In the genomic region with DNA sequence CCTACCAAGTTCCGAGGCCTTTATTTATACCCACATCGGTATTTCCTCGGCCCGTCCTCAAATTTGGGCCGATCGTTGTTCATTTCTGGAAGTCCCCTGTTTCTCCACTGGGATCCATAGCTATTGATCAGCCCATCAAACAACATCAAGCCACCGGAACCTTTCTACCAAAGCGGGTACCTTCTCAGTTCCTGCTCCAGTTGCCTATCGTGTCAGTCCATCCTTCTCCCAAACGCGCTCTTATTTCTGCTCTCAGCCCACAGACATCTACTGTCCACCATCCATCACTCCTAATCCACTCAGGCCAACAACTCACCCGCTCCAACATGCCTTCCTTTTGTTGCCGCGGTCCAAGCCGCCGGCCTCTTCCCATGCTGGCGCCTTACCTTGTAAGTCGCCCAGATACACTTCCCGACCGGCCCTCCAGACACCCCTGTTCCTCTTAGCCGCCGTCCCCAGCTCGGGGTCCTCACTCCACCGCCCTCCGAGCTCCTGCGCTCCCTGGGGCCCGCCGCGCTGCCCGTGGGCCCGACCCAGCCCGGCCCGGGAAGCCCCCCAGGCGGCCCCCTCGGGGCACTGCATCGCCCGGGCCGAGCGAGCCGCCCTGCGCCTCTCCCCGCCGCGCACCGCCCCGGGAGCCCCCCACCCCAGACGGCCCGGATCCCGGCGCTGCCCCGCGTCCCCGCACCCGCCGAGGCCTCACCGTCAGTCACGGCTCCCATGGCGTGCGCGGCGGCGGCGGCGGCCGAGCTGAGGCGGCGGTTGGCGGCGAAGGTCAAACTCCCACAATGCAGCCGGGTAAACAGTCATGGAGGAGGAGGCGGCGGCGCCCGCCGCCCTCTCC, we compare ENCODE assay signal across 8 mouse cellular contexts. TPM values are rescaled to one million over a fixed set of nuclear protein-coding genes. Genes with fewer than 3 reads are reported as not detected.
DNase-seq lines count a peak whose midpoint lies in the region; ATAC-seq and TF ChIP-seq lines count a peak whose summit lies in the region.

No protein-coding gene starts in this region.

- peak overlapping the region; percentile 98 for H3K9ac ChIP-seq in heart, embryonic 13.5 days
- H3K9ac ChIP-seq in kidney, postnatal 0 days (ENCODE audit: low read depth, low read length): peak overlapping the region; percentile 97
- peak overlapping the region; percentile 94 for H3K9ac ChIP-seq in liver, embryonic 15.5 days
- H3K9ac ChIP-seq in neural tube, embryonic 11.5 days (ENCODE audit: low read length): peak overlapping the region; percentile 99
- peak overlapping the region; percentile 98 for H3K9ac ChIP-seq in stomach, postnatal 0 days (ENCODE audit: low read length)

- TF ChIP-seq POLR2A in bone marrow macrophage, adult 2 months (IDR thresholded peaks at IDR 0.05; ENCODE audit: borderline replicate concordance, low read depth, low read length): no peak

- under 1% methylated on average over 53 of the region's 75 CpGs for WGBS in heart, embryonic 13.5 days
- WGBS in kidney, postnatal 0 days: under 1% methylated on average over 57 of the region's 75 CpGs
- under 1% methylated on average over 62 of the region's 75 CpGs for WGBS in liver, embryonic 15.5 days (ENCODE audit: insufficient replicate concordance)
- WGBS in neural tube, embryonic 11.5 days: under 1% methylated on average over 41 of the region's 75 CpGs
- under 1% methylated on average over 54 of the region's 75 CpGs for WGBS in stomach, postnatal 0 days

- DNase-seq in kidney, postnatal 0 days (ENCODE audit: low spot score): peak; percentile 78
- DNase-seq in neural tube, embryonic 11.5 days (ENCODE audit: low spot score): peak; percentile 75
- DNase-seq in stomach, postnatal 0 days (ENCODE audit: low spot score): peak; percentile 81

- peaks cover 16% of the 10 kb centered on the region for H3K4me1 ChIP-seq in bone marrow macrophage, adult 2 months (ENCODE audit: control insufficient read depth, insufficient read depth, low read length)
- H3K4me1 ChIP-seq in erythroblast, embryonic 14.5 days (ENCODE audit: control insufficient read depth): peaks cover 34% of the 10 kb centered on the region
- peaks cover 25% of the 10 kb centered on the region for H3K4me1 ChIP-seq in heart, embryonic 13.5 days
- no peaks in the 10 kb centered on the region; the same call in 1 of the 2 replicates for H3K4me1 ChIP-seq in kidney, postnatal 0 days (replicated peaks; ENCODE audit: insufficient read depth, low read length)
- peaks cover 40% of the 10 kb centered on the region for H3K4me1 ChIP-seq in liver, embryonic 15.5 days (replicated peaks)
- H3K4me1 ChIP-seq in neural tube, embryonic 11.5 days (ENCODE audit: control insufficient read depth, insufficient read depth, low read length): peaks cover 4% of the 10 kb centered on the region
- no peaks in the 10 kb centered on the region; the same call in 1 of the 2 replicates for H3K4me1 ChIP-seq in stomach, postnatal 0 days (replicated peaks; ENCODE audit: control insufficient read depth, insufficient read depth)

- H3K36me3 ChIP-seq in erythroblast, embryonic 14.5 days (ENCODE audit: control insufficient read depth): peaks cover 12% of the 10 kb centered on the region
- H3K36me3 ChIP-seq in heart, embryonic 13.5 days: peaks cover 5% of the 10 kb centered on the region
- no peaks in the 10 kb centered on the region for H3K36me3 ChIP-seq in kidney, postnatal 0 days (ENCODE audit: insufficient read depth, low read length)
- H3K36me3 ChIP-seq in liver, embryonic 15.5 days (replicated peaks): peaks cover 6% of the 10 kb centered on the region
- H3K36me3 ChIP-seq in neural tube, embryonic 11.5 days (ENCODE audit: control insufficient read depth, insufficient read depth, low read length): no peaks in the 10 kb centered on the region
- H3K36me3 ChIP-seq in stomach, postnatal 0 days (ENCODE audit: control insufficient read depth, insufficient read depth, low read length): no peaks in the 10 kb centered on the region

- no peak for TF ChIP-seq CTCF in bone marrow macrophage, adult 2 months (IDR thresholded peaks at IDR 0.05; ENCODE audit: low read depth, low read length)
- TF ChIP-seq CTCF in kidney, postnatal 0 days (IDR thresholded peaks at IDR 0.05; ENCODE audit: low read depth): no peak
- TF ChIP-seq CTCF in stomach, postnatal 0 days (IDR thresholded peaks at IDR 0.05; ENCODE audit: low read depth): no peak

- no peak overlapping the region for H3K27ac ChIP-seq in bone marrow macrophage, adult 2 months (ENCODE audit: insufficient read depth, low read depth, low read length)
- H3K27ac ChIP-seq in heart, embryonic 13.5 days (replicated peaks): peak overlapping the region; percentile 86
- peak overlapping the region; percentile 89 for H3K27ac ChIP-seq in kidney, postnatal 0 days
- H3K27ac ChIP-seq in liver, embryonic 15.5 days (replicated peaks): peak overlapping the region; percentile 82
- peak overlapping the region; percentile 77 for H3K27ac ChIP-seq in neural tube, embryonic 11.5 days (ENCODE audit: low read depth, low read length)
- peak overlapping the region; percentile 97 for H3K27ac ChIP-seq in stomach, postnatal 0 days (replicated peaks)

- no peaks in the 10 kb centered on the region for H3K27me3 ChIP-seq in erythroblast, embryonic 14.5 days (ENCODE audit: control insufficient read depth)
- peaks cover 2% of the 10 kb centered on the region for H3K27me3 ChIP-seq in heart, embryonic 13.5 days (replicated peaks)
- H3K27me3 ChIP-seq in kidney, postnatal 0 days (ENCODE audit: insufficient read depth, low read length): no peaks in the 10 kb centered on the region
- H3K27me3 ChIP-seq in liver, embryonic 15.5 days: no peaks in the 10 kb centered on the region
- H3K27me3 ChIP-seq in neural tube, embryonic 11.5 days (ENCODE audit: control insufficient read depth, insufficient read depth, low read length): no peaks in the 10 kb centered on the region
- H3K27me3 ChIP-seq in stomach, postnatal 0 days (ENCODE audit: control insufficient read depth, insufficient read depth, low read length): no peaks in the 10 kb centered on the region

- peak; percentile 67 for ATAC-seq in CD4-positive, CD25-positive, alpha-beta regulatory T cell, adult 4 months
- peak; percentile 56 for ATAC-seq in heart, embryonic 13.5 days (ENCODE audit: extremely low read depth, insufficient number of reproducible peaks, low FRiP score, low TSS enrichment)
- peak; percentile 87 for ATAC-seq in kidney, postnatal 0 days (replicated peaks; ENCODE audit: low FRiP score, low read depth)
- peak; percentile 74 for ATAC-seq in liver, embryonic 15.5 days (ENCODE audit: insufficient read depth)
- peak; percentile 88 for ATAC-seq in neural tube, embryonic 11.5 days (ENCODE audit: insufficient read depth, low FRiP score, low TSS enrichment)
- ATAC-seq in stomach, postnatal 0 days (ENCODE audit: low FRiP score, low TSS enrichment): peak; percentile 90

- H3K9me3 ChIP-seq in erythroblast, embryonic 14.5 days (ENCODE audit: control insufficient read depth, low read length): no peaks in the 10 kb centered on the region
- no peaks in the 10 kb centered on the region for H3K9me3 ChIP-seq in heart, embryonic 13.5 days
- H3K9me3 ChIP-seq in kidney, postnatal 0 days (replicated peaks; ENCODE audit: low read length): no peaks in the 10 kb centered on the region
- H3K9me3 ChIP-seq in liver, embryonic 15.5 days (replicated peaks): no peaks in the 10 kb centered on the region; the same call in 1 of the 2 replicates
- no peaks in the 10 kb centered on the region for H3K9me3 ChIP-seq in neural tube, embryonic 11.5 days (ENCODE audit: control insufficient read depth, low read length)
- H3K9me3 ChIP-seq in stomach, postnatal 0 days (ENCODE audit: control insufficient read depth, low read length): no peaks in the 10 kb centered on the region

- peak overlapping the region; percentile 75 for H3K4me2 ChIP-seq in heart, embryonic 13.5 days
- H3K4me2 ChIP-seq in kidney, postnatal 0 days (ENCODE audit: low read length): peak overlapping the region; percentile 75
- peak overlapping the region; percentile 82 for H3K4me2 ChIP-seq in liver, embryonic 15.5 days
- H3K4me2 ChIP-seq in neural tube, embryonic 11.5 days (ENCODE audit: low read depth): peak overlapping the region; percentile 55
- H3K4me2 ChIP-seq in stomach, postnatal 0 days (replicated peaks; ENCODE audit: low read depth): peak overlapping the region; percentile 71

- H3K4me3 ChIP-seq in bone marrow macrophage, adult 2 months (ENCODE audit: insufficient read depth, low read length): peak overlapping the region; percentile 89
- H3K4me3 ChIP-seq in erythroblast, embryonic 14.5 days (replicated peaks): peak overlapping the region; percentile 72
- peak overlapping the region; percentile 96 for H3K4me3 ChIP-seq in heart, embryonic 13.5 days
- peak overlapping the region; percentile 83 for H3K4me3 ChIP-seq in kidney, postnatal 0 days (replicated peaks; ENCODE audit: low read depth, low read length)
- H3K4me3 ChIP-seq in liver, embryonic 15.5 days (replicated peaks): peak overlapping the region; percentile 90
- H3K4me3 ChIP-seq in neural tube, embryonic 11.5 days (ENCODE audit: low read depth, low read length): peak overlapping the region; percentile 93
- peak overlapping the region; percentile 95 for H3K4me3 ChIP-seq in stomach, postnatal 0 days (ENCODE audit: low read depth, low read length)

- TF ChIP-seq EP300 in stomach, postnatal 0 days (optimal IDR thresholded peaks at IDR 0.05): no peak

RNA-seq across cellular contexts. Expression of a gene that starts 0.5 kb away (rescaled TPM):
- 10 to 100 TPM; 12.0 to 13.9 TPM for polyA plus RNA-seq in CD4-positive, CD25-positive, alpha-beta regulatory T cell, adult 4 months (2017; shearing (Covaris generic))
- 18.9 and 19.9 TPM in 2 replicates for polyA plus RNA-seq in bone marrow macrophage, adult 2 months (2012; ENCODE audit: insufficient read depth, insufficient read length, missing spikeins)
- 0.09 and 0.29 TPM in 2 replicates for polyA plus RNA-seq in erythroblast, embryonic 14.5 days (2012)
- 2.7 and 3.1 TPM in 2 replicates for polyA plus RNA-seq in heart, embryonic 13.5 days (2015; fragmentation: Nextera tagmentation; extraction: Ambion mirVana)
- polyA plus RNA-seq in kidney, postnatal 0 days (2015; fragmentation: Nextera tagmentation; extraction: Ambion mirVana): 4.0 and 4.6 TPM in 2 replicates
- polyA plus RNA-seq in liver, embryonic 15.5 days (2015; fragmentation: Nextera tagmentation; extraction: Ambion mirVana): 0.94 and 1.5 TPM in 2 replicates
- 3.9 and 4.8 TPM in 2 replicates for polyA plus RNA-seq in neural tube, embryonic 11.5 days (2014; fragmentation: Nextera tagmentation; extraction: Ambion mirVana)
- polyA plus RNA-seq in stomach, postnatal 0 days (2015; fragmentation: Nextera tagmentation; extraction: Ambion mirVana): 3.7 and 4.3 TPM in 2 replicates

RNA-seq across cellular contexts. Expression of a gene that starts 0.9 kb away (rescaled TPM):
- 100 to 1,000 TPM; 113 to 135 TPM for polyA plus RNA-seq in CD4-positive, CD25-positive, alpha-beta regulatory T cell, adult 4 months (2017; shearing (Covaris generic))
- polyA plus RNA-seq in bone marrow macrophage, adult 2 months (2012; ENCODE audit: insufficient read depth, insufficient read length, missing spikeins): 59.7 and 64.2 TPM in 2 replicates
- 0.68 and 0.86 TPM in 2 replicates for polyA plus RNA-seq in erythroblast, embryonic 14.5 days (2012)
- 146 and 164 TPM in 2 replicates for polyA plus RNA-seq in heart, embryonic 13.5 days (2015; fragmentation: Nextera tagmentation; extraction: Ambion mirVana)
- polyA plus RNA-seq in kidney, postnatal 0 days (2015; fragmentation: Nextera tagmentation; extraction: Ambion mirVana): 211 and 212 TPM in 2 replicates
- polyA plus RNA-seq in liver, embryonic 15.5 days (2015; fragmentation: Nextera tagmentation; extraction: Ambion mirVana): 63.4 and 72.1 TPM in 2 replicates
- 225 and 238 TPM in 2 replicates for polyA plus RNA-seq in neural tube, embryonic 11.5 days (2014; fragmentation: Nextera tagmentation; extraction: Ambion mirVana)
- 130 and 138 TPM in 2 replicates for polyA plus RNA-seq in stomach, postnatal 0 days (2015; fragmentation: Nextera tagmentation; extraction: Ambion mirVana)

RNA-seq across cellular contexts. Expression of a gene that starts 46.4 kb away (rescaled TPM):
- not detected for polyA plus RNA-seq in CD4-positive, CD25-positive, alpha-beta regulatory T cell, adult 4 months (2017; shearing (Covaris generic))
- not detected in 2 replicates for polyA plus RNA-seq in bone marrow macrophage, adult 2 months (2012; ENCODE audit: insufficient read depth, insufficient read length, missing spikeins)
- not detected in 2 replicates for polyA plus RNA-seq in erythroblast, embryonic 14.5 days (2012)
- not detected in 2 replicates for polyA plus RNA-seq in heart, embryonic 13.5 days (2015; fragmentation: Nextera tagmentation; extraction: Ambion mirVana)
- polyA plus RNA-seq in kidney, postnatal 0 days (2015; fragmentation: Nextera tagmentation; extraction: Ambion mirVana): not detected in 2 replicates
- not detected in 2 replicates for polyA plus RNA-seq in liver, embryonic 15.5 days (2015; fragmentation: Nextera tagmentation; extraction: Ambion mirVana)
- polyA plus RNA-seq in neural tube, embryonic 11.5 days (2014; fragmentation: Nextera tagmentation; extraction: Ambion mirVana): not detected in 2 replicates
- not detected in 2 replicates for polyA plus RNA-seq in stomach, postnatal 0 days (2015; fragmentation: Nextera tagmentation; extraction: Ambion mirVana)

Comparison
In these comparisons a context has a peak if more than half of its experiments do, and no peak if none do; other contexts are left out.
1. RNA of a gene that starts 0.9 kb away (polyA plus RNA-seq): 225 to 238 TPM in neural tube, embryonic 11.5 days, 211 to 212 TPM in kidney, postnatal 0 days, 146 to 164 TPM in heart, embryonic 13.5 days, 130 to 138 TPM in stomach, postnatal 0 days, 113 to 135 TPM in CD4-positive, CD25-positive, alpha-beta regulatory T cell, adult 4 months, 63.4 to 72.1 TPM in liver, embryonic 15.5 days and 59.7 to 64.2 TPM in bone marrow macrophage, adult 2 months; 0.68 to 0.86 TPM in erythroblast, embryonic 14.5 days; every median in the first group is over 10 times any median in the second.
2. Peak in every context shown above with its lines, with median percentiles within 50 percentile points of each other: ATAC-seq, H3K4me3 ChIP-seq, H3K4me2 ChIP-seq, H3K9ac ChIP-seq and DNase-seq.